ENCODE assay signal across 9 mouse cellular contexts in the genomic region with DNA sequence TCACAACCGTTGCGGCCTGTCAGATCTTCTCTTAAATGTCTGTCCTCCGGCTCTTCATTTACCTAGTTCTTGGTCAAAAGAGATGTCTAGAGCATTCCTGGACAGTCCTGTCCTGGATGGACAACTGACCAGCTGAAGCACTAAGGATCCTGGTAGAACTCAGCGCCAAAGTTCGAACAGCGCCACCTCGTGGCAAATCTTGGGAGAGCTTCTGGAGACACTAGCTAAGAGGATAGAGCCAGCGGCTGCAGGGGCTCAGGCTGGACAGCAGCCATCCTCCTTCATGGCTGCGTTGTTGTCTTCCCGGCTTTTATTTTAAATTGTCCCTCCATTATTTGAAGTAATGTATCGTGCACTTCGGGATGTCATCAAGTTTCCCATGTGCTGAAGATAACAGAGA. TPM values are rescaled to one million over a fixed set of nuclear protein-coding genes. Genes with fewer than 3 reads are reported as not detected.
DNase-seq lines count a peak whose midpoint lies in the region; ATAC-seq lines count a peak whose summit lies in the region.
"Had no signal": no experiment of that assay in that cellular context is flagged by ENCODE, and none has a peak within 500 bp of the region (broad histone marks: within the 10 kb centered on the region; RNA-seq: fewer than 3 reads in every experiment).

No protein-coding gene starts in this region.

- no peak overlapping the region for H3K4me2 ChIP-seq in heart, embryonic 12.5 days
- H3K4me2 ChIP-seq: lung, embryonic 15.5 days had no signal

- H3K4me3 ChIP-seq in heart, embryonic 12.5 days = no peak overlapping the region
- H3K4me3 ChIP-seq: lung, embryonic 15.5 days had no signal

- H3K27me3 ChIP-seq in heart, embryonic 12.5 days (replicated peaks) = peaks cover 100% of the 10 kb centered on the region

- H3K9me3 ChIP-seq in heart, embryonic 12.5 days (replicated peaks) = no peaks in the 10 kb centered on the region
- H3K9me3 ChIP-seq: lung, embryonic 15.5 days had no signal

- 11% methylated on average over 12 of the region's 12 CpGs for WGBS in heart, embryonic 12.5 days

- peak; percentile 57 to 91 for DNase-seq in heart, adult 18-20 months
- peak; percentile 65 for DNase-seq in Muller cell, postnatal 12 days (ENCODE audit: inconsistent ontology term)
- peak; percentile 76 for DNase-seq in cerebellum, adult 9-10 months
- peak; percentile 73 to 84 for DNase-seq in gastrocnemius, postnatal 4 days (ENCODE audit: low spot score in 2 of 2)
- peak; percentile 63 to 77 for DNase-seq in layer of hippocampus, postnatal 36 days
- peak; percentile 45 to 77 for DNase-seq in spleen, postnatal 14 days (ENCODE audit: low spot score in 2 of 2)

- no peak overlapping the region for H3K9ac ChIP-seq in heart, embryonic 12.5 days
- H3K9ac ChIP-seq: lung, embryonic 15.5 days had no signal

- H3K27ac ChIP-seq in heart, embryonic 12.5 days (ENCODE audit: poor library complexity, severe bottlenecking) = no peak overlapping the region
- H3K27ac ChIP-seq: lung, embryonic 15.5 days had no signal

- ATAC-seq in heart, embryonic 12.5 days (ENCODE audit: insufficient number of reproducible peaks, low FRiP score) = no peak
- ATAC-seq in megakaryocyte-erythroid progenitor cell, adult 5-6 weeks (replicated peaks; ENCODE audit: low FRiP score, low TSS enrichment, poor library complexity, severe bottlenecking) = 0 out of 2 replicates have a peak, but pooled peaks have one; percentile 39

- peaks cover 28% of the 10 kb centered on the region for H3K4me1 ChIP-seq in heart, embryonic 12.5 days (replicated peaks)

- H3K36me3 ChIP-seq in heart, embryonic 12.5 days = no peaks in the 10 kb centered on the region
- H3K36me3 ChIP-seq: lung, embryonic 15.5 days had no signal

RNA-seq across cellular contexts. Expression of a gene that starts 9.7 kb away (rescaled TPM):
- total RNA-seq in heart, adult 18-20 months (2021) = not detected
- polyA plus RNA-seq in heart, embryonic 12.5 days (2016; fragmentation: Nextera tagmentation; extraction: Ambion mirVana) = not detected in 2 replicates
- total RNA-seq in gastrocnemius, postnatal 4 days (2021) = under 1 TPM; 0.15 to 0.21 TPM
- total RNA-seq in layer of hippocampus, postnatal 36 days (2021) = not detected
- not detected in 2 replicates for total RNA-seq in megakaryocyte-erythroid progenitor cell, adult 5-6 weeks (2014; fragmentation: Nextera tagmentation)
- not detected in 2 replicates for total RNA-seq in megakaryocyte-erythroid progenitor cell, adult 5-6 weeks (2017)
- polyA plus RNA-seq: lung, embryonic 15.5 days had no signal

RNA-seq across cellular contexts. Expression of a gene that starts 9.9 kb away (rescaled TPM):
- under 1 TPM; 0.64 to 0.79 TPM for total RNA-seq in heart, adult 18-20 months (2021)
- 0.04 and 0.14 TPM in 2 replicates for polyA plus RNA-seq in heart, embryonic 12.5 days (2016; fragmentation: Nextera tagmentation; extraction: Ambion mirVana)
- 1 to 10 TPM; 1.8 TPM for total RNA-seq in gastrocnemius, postnatal 4 days (2021)
- 1,000 to 10,000 TPM; 1,665 to 1,670 TPM for total RNA-seq in layer of hippocampus, postnatal 36 days (2021)
- not detected in 2 replicates for total RNA-seq in megakaryocyte-erythroid progenitor cell, adult 5-6 weeks (2014; fragmentation: Nextera tagmentation)
- total RNA-seq in megakaryocyte-erythroid progenitor cell, adult 5-6 weeks (2017) = 0.08 TPM in 1 of 2 replicates, not detected in the other

RNA-seq across cellular contexts. Expression of a gene that starts 21.4 kb away (rescaled TPM):
- total RNA-seq in heart, adult 18-20 months (2021) = under 1 TPM; 0.10 to 0.20 TPM
- polyA plus RNA-seq in heart, embryonic 12.5 days (2016; fragmentation: Nextera tagmentation; extraction: Ambion mirVana) = not detected in 2 replicates
- total RNA-seq in gastrocnemius, postnatal 4 days (2021) = 1 to 10 TPM; 2.7 TPM
- total RNA-seq in layer of hippocampus, postnatal 36 days (2021) = under 1 TPM; 0.42 to 0.61 TPM
- total RNA-seq in megakaryocyte-erythroid progenitor cell, adult 5-6 weeks (2014; fragmentation: Nextera tagmentation) = not detected in 2 replicates
- total RNA-seq in megakaryocyte-erythroid progenitor cell, adult 5-6 weeks (2017) = not detected in 2 replicates

RNA-seq across cellular contexts. Expression of a gene that starts 31.9 kb away (rescaled TPM):
- 100 to 1,000 TPM; 107 to 125 TPM for total RNA-seq in heart, adult 18-20 months (2021)
- polyA plus RNA-seq in heart, embryonic 12.5 days (2016; fragmentation: Nextera tagmentation; extraction: Ambion mirVana) = 81.5 and 83.5 TPM in 2 replicates
- 10 to 100 TPM; 42.8 to 42.9 TPM for total RNA-seq in gastrocnemius, postnatal 4 days (2021)
- 10 to 100 TPM; 49.0 to 52.5 TPM for total RNA-seq in layer of hippocampus, postnatal 36 days (2021)
- total RNA-seq in megakaryocyte-erythroid progenitor cell, adult 5-6 weeks (2014; fragmentation: Nextera tagmentation) = 61.3 and 121 TPM in 2 replicates
- total RNA-seq in megakaryocyte-erythroid progenitor cell, adult 5-6 weeks (2017) = 120 and 143 TPM in 2 replicates

RNA-seq across cellular contexts. Expression of a gene that starts 36.4 kb away (rescaled TPM):
- 10 to 100 TPM; 17.8 to 21.5 TPM for total RNA-seq in heart, adult 18-20 months (2021)
- 46.3 and 46.9 TPM in 2 replicates for polyA plus RNA-seq in heart, embryonic 12.5 days (2016; fragmentation: Nextera tagmentation; extraction: Ambion mirVana)
- 10 to 100 TPM; 30.8 to 31.7 TPM for total RNA-seq in gastrocnemius, postnatal 4 days (2021)
- total RNA-seq in layer of hippocampus, postnatal 36 days (2021) = 100 to 1,000 TPM; 792 to 841 TPM
- total RNA-seq in megakaryocyte-erythroid progenitor cell, adult 5-6 weeks (2014; fragmentation: Nextera tagmentation) = 22.5 and 23.2 TPM in 2 replicates
- total RNA-seq in megakaryocyte-erythroid progenitor cell, adult 5-6 weeks (2017) = 16.9 and 22.1 TPM in 2 replicates

Comparison
In these comparisons a context has a peak if more than half of its experiments do, and no peak if none do; other contexts are left out.
1. RNA of a gene that starts 9.9 kb away (total RNA-seq): 1,665 to 1,670 TPM in layer of hippocampus, postnatal 36 days; 1.8 TPM in gastrocnemius, postnatal 4 days, 0.64 to 0.79 TPM in heart, adult 18-20 months and 0.08 TPM in megakaryocyte-erythroid progenitor cell, adult 5-6 weeks; every median in the first group is over 100 times any median in the second.
2. Peak in every context shown above with its lines, with median percentiles within 50 percentile points of each other: DNase-seq.